Mouse (Mus musculus) small intestine, adult 2 months (tissue): ENCODE data around the gene Tgoln1.

Experiments
- CTCF ChIP-seq: fragments of 200-500 bp; IDR thresholded peaks from 2 replicates; pipeline ENCODE4 v1.5.1; 2012; ENCODE audit warnings: low read depth, mild to moderate bottlenecking, control low read depth, inconsistent platforms, low read length, moderate library complexity, mixed read lengths; ENCODE audit not compliant: insufficient replicate concordance, insufficient read length; ENCODE audit errors: extremely low read depth
- POLR2A ChIP-seq: fragments of 200-500 bp; IDR thresholded peaks from 2 replicates; pipeline ENCODE4 v1.6.1; 2012; ENCODE audit warnings: low read depth, mild to moderate bottlenecking, control low read depth, inconsistent platforms, low read length, moderate library complexity

- TF ChIP-seq CTCF, result no peak
- no peak for TF ChIP-seq POLR2A
These were observed 16.6 kb downstream of the Tgoln1 start for GRCm38 (mm10) chr6:72600216-72600615.
